Mouse (Mus musculus): ENCODE measurements around the gene Neurl4.

GRCm38 (mm10) chr11:69915667-69916627 lies 15.1 kb downstream of the Neurl4 start:
- peak; percentile 25 for TF ChIP-seq CTCF (conservative IDR thresholded peaks at IDR 0.05; ENCODE audit: low read length)
- TF ChIP-seq NANOG (IDR thresholded peaks at IDR 0.05; ENCODE audit: borderline replicate concordance, low read length), result no peak

Data from E14TG2a.4 (cell line).